Mouse (Mus musculus) heart, embryonic 12.5 days (tissue): ENCODE measurements around the gene Vmn2r71. TPM values are rescaled to one million over a fixed set of nuclear protein-coding genes. Genes with fewer than 3 reads are reported as not detected.

ENCODE experiments used
- ATAC-seq: fragments of 200-750 bp; cut with Nextera tagmentation; 2 replicates; pipeline ENCODE4 v1.8.0; 2017; ENCODE audit warnings: moderate TSS enrichment, moderate library complexity; ENCODE audit not compliant: insufficient number of reproducible peaks, low FRiP score
- H3K27ac ChIP-seq: fragments of 300-500 bp; sonication (generic); 2 replicates; pipeline ENCODE4 v1.5.1; 2016; ENCODE audit warnings: mild to moderate bottlenecking, moderate library complexity; ENCODE audit not compliant: poor library complexity, severe bottlenecking
- H3K27me3 ChIP-seq: fragments of 300-500 bp; sonication (generic); replicated peaks from 2 replicates; pipeline ENCODE4 v1.6.1; 2016; ENCODE audit warnings: mild to moderate bottlenecking, moderate library complexity
- H3K36me3 ChIP-seq: fragments of 300-500 bp; sonication (generic); 2 replicates; pipeline ENCODE4 v1.6.1; 2016; ENCODE audit warnings: mild to moderate bottlenecking, moderate library complexity
- H3K4me1 ChIP-seq: fragments of 300-500 bp; sonication (generic); replicated peaks from 2 replicates; pipeline ENCODE4 v1.6.1; 2016; ENCODE audit warnings: mild to moderate bottlenecking
- H3K4me2 ChIP-seq: fragments of 300-500 bp; sonication (generic); 2 replicates; pipeline ENCODE4 v1.6.1; 2016; ENCODE audit warnings: mild to moderate bottlenecking, moderate library complexity
- H3K4me3 ChIP-seq: fragments of 300-500 bp; sonication (generic); 2 replicates; pipeline ENCODE4 v1.5.1; 2016; ENCODE audit warnings: mild to moderate bottlenecking
- H3K9ac ChIP-seq: fragments of 300-500 bp; sonication (generic); 2 replicates; pipeline ENCODE4 v1.6.1; 2016; ENCODE audit warnings: mild to moderate bottlenecking, moderate library complexity
- H3K9me3 ChIP-seq: fragments of 300-500 bp; sonication (generic); replicated peaks from 2 replicates; pipeline ENCODE4 v1.6.1; 2016; ENCODE audit warnings: mild to moderate bottlenecking, moderate library complexity
- WGBS: fragments of 180-500 bp; shearing (Covaris S2); methylation state at CpG from one replicate; pipeline ENCODE4 v1.1.7; 2016; 5-methylcytosine and 5-hydroxymethylcytosine counted together
- polyA plus RNA-seq: library from polyadenylated mRNA; unstranded; fragments of >200 nt; fragmentation: Nextera tagmentation; extraction: Ambion mirVana; gene quantifications from 2 replicates; pipeline ENCODE4 v1.2.1, GENCODE M21; 2016

The Vmn2r71 gene
- not detected in 2 replicates for polyA plus RNA-seq

DNA sequence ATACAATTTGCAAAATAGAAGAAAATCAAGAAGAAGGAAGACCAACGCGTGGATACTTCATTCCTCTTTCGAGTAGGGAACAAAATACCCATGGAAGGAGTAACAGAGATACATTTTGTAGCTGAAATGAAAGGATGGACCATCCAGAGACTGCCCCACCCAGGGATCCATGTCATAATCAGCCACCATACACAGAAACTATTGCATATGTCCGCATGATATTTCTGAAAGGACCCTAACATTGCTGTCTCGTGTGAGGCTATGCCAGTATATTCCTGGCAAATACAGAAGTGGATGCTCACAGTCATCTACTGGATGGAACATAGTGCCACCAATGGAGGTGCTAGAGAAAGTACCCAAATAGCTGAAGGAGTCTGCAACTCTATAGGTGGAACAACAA lies at the start of gene Vmn2r71:
Gene Vmn2r71, plus strand, starts transcription at position 301 of the 400 bp plus-strand sequence.
- no peaks in the 10 kb centered on the region for H3K36me3 ChIP-seq
- WGBS, result 73% methylated on average over 5 of the region's 5 CpGs

DNA sequence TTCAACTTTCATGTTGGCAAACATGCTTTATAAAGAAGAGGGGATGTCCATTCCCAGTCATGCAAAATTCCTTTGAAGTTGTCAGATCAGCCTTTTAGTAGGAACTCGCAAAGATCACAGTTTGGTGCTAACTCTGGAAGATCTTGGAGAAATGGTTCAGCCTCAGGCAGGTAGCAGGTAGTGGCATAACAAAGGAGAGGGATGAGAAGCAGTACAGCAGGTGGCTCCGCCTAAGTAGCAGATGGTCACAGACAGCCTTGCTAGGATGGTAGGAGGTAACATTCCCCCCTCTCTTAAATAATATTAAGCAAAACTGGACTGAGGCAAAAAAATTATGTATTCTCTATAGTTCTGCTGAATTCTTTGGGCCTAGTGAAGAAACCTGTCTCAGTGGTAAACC lies 20.8 kb upstream of the Vmn2r71 start:
- WGBS, result 83% methylated on average over 2 of the region's 2 CpGs
- no peak overlapping the region for H3K4me2 ChIP-seq
- ATAC-seq, result no peak
- H3K36me3 ChIP-seq, result no peaks in the 10 kb centered on the region
- H3K4me1 ChIP-seq, result no peaks in the 10 kb centered on the region
- H3K9ac ChIP-seq, result no peak overlapping the region
- H3K9me3 ChIP-seq, result peaks cover 9% of the 10 kb centered on the region; the same call in 1 of the 2 replicates
- no peak overlapping the region for H3K4me3 ChIP-seq
- no peak overlapping the region for H3K27ac ChIP-seq
- H3K27me3 ChIP-seq, result no peaks in the 10 kb centered on the region

More for the DNA sequence above, at the start of gene Vmn2r71:
- H3K4me1 ChIP-seq, result no peaks in the 10 kb centered on the region
- H3K9ac ChIP-seq, result no peak within 1 kb of the TSS
- H3K9me3 ChIP-seq, result peaks cover 5% of the 10 kb centered on the region
- no peak for ATAC-seq
- H3K27ac ChIP-seq, result no peak within 1 kb of the TSS
- no peak within 1 kb of the TSS for H3K4me3 ChIP-seq
- no peaks in the 10 kb centered on the region for H3K27me3 ChIP-seq
- no peak within 1 kb of the TSS for H3K4me2 ChIP-seq

DNA sequence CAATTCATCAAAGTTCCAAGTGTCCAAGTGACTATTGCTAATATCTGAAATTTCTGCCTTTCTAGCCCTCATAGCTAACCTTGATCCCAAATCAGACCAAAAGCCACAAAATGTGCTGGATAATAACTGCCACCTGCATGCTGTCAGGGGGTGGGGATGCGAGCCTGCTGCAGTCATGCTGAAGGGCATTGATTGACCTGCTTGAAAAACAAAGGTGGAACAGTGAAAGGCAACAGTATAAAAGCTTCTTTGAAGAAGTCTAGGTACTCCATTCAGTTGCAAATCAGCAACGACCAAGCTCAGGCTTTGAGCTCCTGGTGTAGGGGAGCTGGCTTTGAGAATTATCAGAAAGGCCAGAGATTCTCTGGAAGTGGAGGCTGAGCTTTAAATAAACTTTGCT lies 19.8 kb upstream of the Vmn2r71 start:
- H3K27ac ChIP-seq, result no peak overlapping the region
- no peak overlapping the region for H3K4me2 ChIP-seq
- H3K27me3 ChIP-seq, result no peaks in the 10 kb centered on the region
- WGBS, result 63% methylated on average over 2 of the region's 2 CpGs
- H3K4me1 ChIP-seq, result no peaks in the 10 kb centered on the region
- H3K36me3 ChIP-seq, result no peaks in the 10 kb centered on the region
- no peak overlapping the region for H3K4me3 ChIP-seq
- ATAC-seq, result no peak
- H3K9ac ChIP-seq, result no peak overlapping the region
- H3K9me3 ChIP-seq, result peaks cover 9% of the 10 kb centered on the region; the same call in 1 of the 2 replicates

DNA sequence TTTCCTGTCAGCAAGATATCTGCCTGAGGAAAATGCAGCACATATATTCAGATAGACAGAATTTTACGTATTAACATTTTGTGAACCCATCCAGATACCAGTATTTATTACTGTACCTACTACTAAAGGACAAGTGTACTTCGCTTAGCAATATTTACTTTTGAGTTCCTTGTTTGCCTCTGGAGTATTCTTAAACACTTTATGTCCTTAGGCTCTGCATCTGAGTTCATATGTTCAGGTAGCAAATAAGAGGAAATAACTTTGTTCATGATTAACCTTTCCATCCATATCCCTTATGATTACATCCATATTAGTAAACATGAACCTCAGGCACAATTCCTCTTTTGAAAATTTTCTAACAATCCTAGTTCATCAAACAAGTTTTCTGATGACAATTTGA lies 6.2 kb downstream of the Vmn2r71 start, which contains the start of gene Vmn2r70:
Gene Vmn2r70, minus strand, starts transcription at position 101 of the 400 bp plus-strand sequence.
- no peaks in the 10 kb centered on the region for H3K9me3 ChIP-seq
- H3K27ac ChIP-seq, result no peak within 1 kb of the TSS
- H3K4me2 ChIP-seq, result no peak within 1 kb of the TSS
- ATAC-seq, result no peak
- no peaks in the 10 kb centered on the region for H3K4me1 ChIP-seq
- no peak within 1 kb of the TSS for H3K9ac ChIP-seq
- H3K4me3 ChIP-seq, result no peak within 1 kb of the TSS
- 67% methylated on average over 2 of the region's 2 CpGs for WGBS
- no peaks in the 10 kb centered on the region for H3K27me3 ChIP-seq
- no peaks in the 10 kb centered on the region for H3K36me3 ChIP-seq

Other genes with a start within 250 kb of the Vmn2r71 start
- not detected in 2 replicates for gene Vmn2r69, start 147.2 kb upstream of the Vmn2r71 start, polyA plus RNA-seq
- gene Vmn2r70, start 6.1 kb downstream of the Vmn2r71 start, polyA plus RNA-seq, result not detected in 2 replicates
- gene Vmn2r72, start 192.0 kb downstream of the Vmn2r71 start, polyA plus RNA-seq, result not detected in 2 replicates